Mouse (Mus musculus) limb, embryonic 15.5 days (tissue): Measurements from ENCODE around the gene Ncstn. TPM values are rescaled to one million over a fixed set of nuclear protein-coding genes. Genes with fewer than 3 reads are reported as not detected.

Experiments used
- ATAC-seq: fragments of 200-750 bp; cut with Nextera tagmentation; 2 replicates; pipeline ENCODE4 v1.8.0; 2017; ENCODE audit warnings: low read depth, moderate TSS enrichment; ENCODE audit not compliant: insufficient number of reproducible peaks, low FRiP score, low TSS enrichment
- H3K27ac ChIP-seq: fragments of 300-500 bp; sonication (generic); 2 replicates; pipeline ENCODE4 v1.5.1; 2015; ENCODE audit warnings: moderate library complexity, mild to moderate bottlenecking, inconsistent platforms
- H3K27me3 ChIP-seq: fragments of 300-500 bp; sonication (generic); 2 replicates; pipeline ENCODE4 v1.6.1; 2015; ENCODE audit warnings: inconsistent platforms
- H3K36me3 ChIP-seq: fragments of 300-500 bp; sonication (generic); 2 replicates; pipeline ENCODE4 v1.6.1; 2015; ENCODE audit warnings: inconsistent platforms
- H3K4me1 ChIP-seq: fragments of 300-500 bp; sonication (generic); 2 replicates; pipeline ENCODE4 v1.6.1; 2015; ENCODE audit warnings: inconsistent platforms
- H3K4me2 ChIP-seq: fragments of 300-500 bp; sonication (generic); 2 replicates; pipeline ENCODE4 v1.6.1; 2015; ENCODE audit warnings: mild to moderate bottlenecking, inconsistent platforms
- H3K4me3 ChIP-seq: fragments of 300-500 bp; sonication (generic); 2 replicates; pipeline ENCODE4 v1.5.1; 2015; ENCODE audit warnings: mild to moderate bottlenecking, inconsistent platforms
- H3K9ac ChIP-seq: fragments of 300-500 bp; sonication (generic); 2 replicates; pipeline ENCODE4 v1.6.1; 2015; ENCODE audit warnings: inconsistent platforms
- H3K9me3 ChIP-seq: fragments of 300-500 bp; sonication (generic); 2 replicates; pipeline ENCODE4 v1.6.1; 2016; ENCODE audit warnings: inconsistent platforms
- WGBS: fragments of 180-500 bp; shearing (Covaris S2); methylation state at CpG from one replicate; pipeline ENCODE4 v1.1.7; 2015; 5-methylcytosine and 5-hydroxymethylcytosine counted together
- polyA plus RNA-seq: library from polyadenylated mRNA; unstranded; fragments of >200 nt; fragmentation: Nextera tagmentation; extraction: Ambion mirVana; gene quantifications from 2 replicates; pipeline ENCODE4 v1.2.1, GENCODE M21; 2015

Gene Ncstn
- polyA plus RNA-seq, 1 experiment from 2014 or later: 107 TPM

- no peak for ATAC-seq
- Histone ChIP-seq H3K9me3 (no peaks in the 10 kb centered on the region), H3K27ac (peak overlapping the region; percentile 48; the same call in 1 of the 2 replicates), H3K4me2 (peak overlapping the region; percentile 68), H3K36me3 (no peaks in the 10 kb centered on the region), H3K4me1 (peaks cover 46% of the 10 kb centered on the region), H3K9ac (0 out of 2 replicates have a peak overlapping the region, but pooled peaks have one; percentile 69), H3K27me3 (no peaks in the 10 kb centered on the region), H3K4me3 (peak overlapping the region; percentile 59)
- WGBS: 46% methylated on average over 8 of the region's 8 CpGs
These were observed 57.2 kb downstream of the Ncstn start for GRCm38 (mm10) chr1:172025201-172025904.

GRCm38 (mm10) chr1:172024140-172024895 lies 58.3 kb downstream of the Ncstn start:
- Histone ChIP-seq H3K4me1 (peaks cover 56% of the 10 kb centered on the region), H3K9ac (no peak overlapping the region), H3K27me3 (no peaks in the 10 kb centered on the region), H3K27ac (peak overlapping the region; percentile 48; the same call in 1 of the 2 replicates), H3K4me2 (peak overlapping the region; percentile 68; the same call in 1 of the 2 replicates), H3K4me3 (peak overlapping the region; percentile 59; the same call in 1 of the 2 replicates), H3K36me3 (no peaks in the 10 kb centered on the region), H3K9me3 (no peaks in the 10 kb centered on the region)
- ATAC-seq: no peak
- WGBS: 53% methylated on average over 9 of the region's 9 CpGs

GRCm38 (mm10) chr1:172019863-172020521 lies 62.6 kb downstream of the Ncstn start:
- Histone ChIP-seq H3K9ac (no peak overlapping the region), H3K36me3 (no peaks in the 10 kb centered on the region), H3K9me3 (no peaks in the 10 kb centered on the region), H3K4me2 (no peak overlapping the region), H3K27ac (peak overlapping the region; percentile 81), H3K4me3 (no peak overlapping the region), H3K4me1 (peaks cover 75% of the 10 kb centered on the region), H3K27me3 (no peaks in the 10 kb centered on the region)
- WGBS: 61% methylated on average over 10 of the region's 10 CpGs
- no peak for ATAC-seq

- Histone ChIP-seq H3K4me2 (no peak overlapping the region), H3K4me3 (no peak overlapping the region), H3K27ac (peak overlapping the region; percentile 81), H3K9ac (no peak overlapping the region), H3K36me3 (no peaks in the 10 kb centered on the region), H3K4me1 (peaks cover 71% of the 10 kb centered on the region), H3K27me3 (no peaks in the 10 kb centered on the region), H3K9me3 (no peaks in the 10 kb centered on the region)
- WGBS: 88% methylated on average over 4 of the region's 4 CpGs
- ATAC-seq: peak; percentile 21; the same call in 1 of the 2 replicates
These were observed 63.3 kb downstream of the Ncstn start for GRCm38 (mm10) chr1:172019339-172019738.

GRCm38 (mm10) chr1:172018336-172019311 lies 64.0 kb downstream of the Ncstn start:
- H3K27ac ChIP-seq: 0 out of 2 replicates have a peak overlapping the region, but pooled peaks have one; percentile 81
- H3K9ac ChIP-seq: no peak overlapping the region
- H3K9me3 ChIP-seq: no peaks in the 10 kb centered on the region
- 86% methylated on average over 9 of the region's 9 CpGs for WGBS
- peak; percentile 47; the same call in 1 of the 2 replicates for ATAC-seq
- H3K36me3 ChIP-seq: no peaks in the 10 kb centered on the region
- peaks cover 66% of the 10 kb centered on the region for H3K4me1 ChIP-seq
- H3K4me2 ChIP-seq: no peak overlapping the region
- H3K4me3 ChIP-seq: no peak overlapping the region
- H3K27me3 ChIP-seq: no peaks in the 10 kb centered on the region

- ATAC-seq: no peak
- 79% methylated on average over 6 of the region's 6 CpGs for WGBS
- peaks cover 6% of the 10 kb centered on the region for H3K36me3 ChIP-seq
- H3K4me1 ChIP-seq: peaks cover 66% of the 10 kb centered on the region
- H3K9me3 ChIP-seq: no peaks in the 10 kb centered on the region
- no peak overlapping the region for H3K4me2 ChIP-seq
- H3K27me3 ChIP-seq: no peaks in the 10 kb centered on the region
- H3K9ac ChIP-seq: no peak overlapping the region
- peak overlapping the region; percentile 33; the same call in 1 of the 2 replicates for H3K27ac ChIP-seq
- no peak overlapping the region for H3K4me3 ChIP-seq
These were observed 65.0 kb downstream of the Ncstn start for GRCm38 (mm10) chr1:172017517-172018070.

GRCm38 (mm10) chr1:172016660-172017516 lies 65.7 kb downstream of the Ncstn start:
- H3K27ac ChIP-seq: peak overlapping the region; percentile 68
- no peak overlapping the region for H3K4me3 ChIP-seq
- no peaks in the 10 kb centered on the region for H3K27me3 ChIP-seq
- H3K9me3 ChIP-seq: no peaks in the 10 kb centered on the region
- H3K36me3 ChIP-seq: peaks cover 7% of the 10 kb centered on the region
- 0 out of 2 replicates have a peak, but pooled peaks have one; percentile 20 for ATAC-seq
- H3K9ac ChIP-seq: no peak overlapping the region
- no peak overlapping the region for H3K4me2 ChIP-seq
- peaks cover 64% of the 10 kb centered on the region for H3K4me1 ChIP-seq
- 37% methylated on average over 6 of the region's 6 CpGs for WGBS

- no peaks in the 10 kb centered on the region for H3K27me3 ChIP-seq
- peaks cover 62% of the 10 kb centered on the region for H3K4me1 ChIP-seq
- H3K9me3 ChIP-seq: no peaks in the 10 kb centered on the region
- ATAC-seq: no peak
- H3K4me2 ChIP-seq: no peak overlapping the region
- peaks cover 16% of the 10 kb centered on the region for H3K36me3 ChIP-seq
- no peak overlapping the region for H3K9ac ChIP-seq
- 56% methylated on average over 8 of the region's 8 CpGs for WGBS
- peak overlapping the region; percentile 68 for H3K27ac ChIP-seq
- no peak overlapping the region for H3K4me3 ChIP-seq
These were observed 66.6 kb downstream of the Ncstn start for GRCm38 (mm10) chr1:172016031-172016430.
